In the genomic region with DNA sequence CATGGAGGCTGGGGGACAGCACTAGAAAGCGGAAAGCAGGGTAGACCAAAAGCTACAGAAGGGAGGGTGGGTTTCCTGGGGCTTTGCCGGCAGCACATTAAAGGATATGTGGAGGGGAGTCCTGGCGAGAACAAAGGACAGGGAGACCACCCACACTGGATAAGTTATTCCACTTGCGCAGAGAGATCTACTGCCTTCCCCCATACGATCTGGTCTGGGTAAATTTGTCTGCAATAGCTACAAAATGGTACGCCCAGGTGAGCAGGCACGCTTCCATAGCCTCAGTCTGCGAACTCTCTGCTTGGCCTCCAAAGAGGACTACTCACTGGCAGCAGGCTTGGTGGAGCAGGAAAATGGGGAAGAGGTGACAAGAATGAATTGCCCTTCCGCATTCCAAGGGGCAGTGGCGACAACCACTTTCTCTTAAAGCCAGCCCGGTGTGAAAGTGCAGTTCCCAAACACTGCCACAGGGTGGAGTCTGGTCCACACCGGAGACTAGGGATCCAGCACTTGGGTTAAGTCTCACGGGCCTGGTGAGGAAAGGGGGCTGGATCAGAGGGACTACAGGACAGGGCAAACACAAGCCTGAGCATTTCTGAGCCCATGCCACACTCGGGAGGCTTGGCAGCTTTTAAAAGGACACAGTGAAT, we compare ENCODE assay signal across 8 mouse cellular contexts. TPM values are rescaled to one million over a fixed set of nuclear protein-coding genes. Genes with fewer than 3 reads are reported as not detected.
DNase-seq lines count a peak whose midpoint lies in the region; ATAC-seq and TF ChIP-seq lines count a peak whose summit lies in the region.

No protein-coding gene starts in this region.

- peak; percentile 89 for TF ChIP-seq CTCF in ES-Bruce4 (IDR thresholded peaks at IDR 0.05; ENCODE audit: low read depth, low read length)

- no peaks in the 10 kb centered on the region for H3K36me3 ChIP-seq in ES-Bruce4 (ENCODE audit: control insufficient read depth, insufficient read depth, low read length, poor library complexity, severe bottlenecking)
- H3K36me3 ChIP-seq in forebrain, embryonic 14.5 days (ENCODE audit: control insufficient read depth, insufficient read depth, low read length), result no peaks in the 10 kb centered on the region
- no peaks in the 10 kb centered on the region for H3K36me3 ChIP-seq in liver, embryonic 16.5 days (ENCODE audit: control insufficient read depth, insufficient read depth)
- no peaks in the 10 kb centered on the region for H3K36me3 ChIP-seq in neural tube, embryonic 14.5 days (ENCODE audit: control insufficient read depth, insufficient read depth, low read length)

- 0 out of 2 replicates have a peak overlapping the region, but pooled peaks have one; percentile 7 for H3K4me3 ChIP-seq in ES-Bruce4 (ENCODE audit: low read depth, low read length)
- H3K4me3 ChIP-seq in forebrain, embryonic 14.5 days (ENCODE audit: low read depth, low read length), result peak overlapping the region; percentile 8; the same call in 1 of the 2 replicates
- H3K4me3 ChIP-seq in liver, embryonic 16.5 days (ENCODE audit: low read depth, low read length), result peak overlapping the region; percentile 38
- peak overlapping the region; percentile 20 for H3K4me3 ChIP-seq in neural tube, embryonic 14.5 days (ENCODE audit: low read depth, low read length)

- no peak overlapping the region for H3K27ac ChIP-seq in ES-Bruce4 (ENCODE audit: insufficient read depth, low read length)
- no peak overlapping the region for H3K27ac ChIP-seq in forebrain, embryonic 14.5 days (ENCODE audit: low read depth, low read length)
- H3K27ac ChIP-seq in liver, embryonic 16.5 days (ENCODE audit: low read length), result no peak overlapping the region
- no peak overlapping the region for H3K27ac ChIP-seq in neural tube, embryonic 14.5 days (ENCODE audit: low read depth, low read length)

- TF ChIP-seq POLR2A in ES-Bruce4 (IDR thresholded peaks at IDR 0.05; ENCODE audit: insufficient read depth, low read length), result no peak

- TF ChIP-seq EP300 in ES-Bruce4 (IDR thresholded peaks at IDR 0.05; ENCODE audit: insufficient read depth, low read depth, low read length), result no peak

- no peak overlapping the region for H3K9ac ChIP-seq in ES-Bruce4 (ENCODE audit: low read depth, poor library complexity, severe bottlenecking)
- 0 out of 2 replicates have a peak overlapping the region, but pooled peaks have one; percentile 21 for H3K9ac ChIP-seq in forebrain, embryonic 14.5 days (ENCODE audit: low read length)
- H3K9ac ChIP-seq in liver, embryonic 16.5 days (ENCODE audit: low read depth, low read length), result no peak overlapping the region; the same call in 1 of the 2 replicates
- 0 out of 2 replicates have a peak overlapping the region, but pooled peaks have one; percentile 16 for H3K9ac ChIP-seq in neural tube, embryonic 14.5 days (replicated peaks; ENCODE audit: low read depth, low read length)

- peak; percentile 85 for ATAC-seq in forebrain, embryonic 14.5 days
- ATAC-seq in liver, embryonic 16.5 days (ENCODE audit: low read depth), result peak; percentile 59
- peak; percentile 84 for ATAC-seq in neural tube, embryonic 14.5 days (ENCODE audit: low read depth)

- no peaks in the 10 kb centered on the region for H3K9me3 ChIP-seq in ES-Bruce4 (replicated peaks; ENCODE audit: control insufficient read depth, insufficient read depth, low read length, poor library complexity, severe bottlenecking)
- no peaks in the 10 kb centered on the region for H3K9me3 ChIP-seq in forebrain, embryonic 14.5 days (replicated peaks; ENCODE audit: control insufficient read depth, low read length)
- H3K9me3 ChIP-seq in liver, embryonic 16.5 days (replicated peaks; ENCODE audit: control insufficient read depth, low read length), result no peaks in the 10 kb centered on the region
- no peaks in the 10 kb centered on the region for H3K9me3 ChIP-seq in neural tube, embryonic 14.5 days (ENCODE audit: control insufficient read depth, low read length)

- H3K4me1 ChIP-seq in ES-Bruce4 (ENCODE audit: control insufficient read depth, insufficient read depth, low read length), result peaks cover 7% of the 10 kb centered on the region
- H3K4me1 ChIP-seq in forebrain, embryonic 14.5 days (ENCODE audit: control insufficient read depth, insufficient read depth, low read length), result peaks cover 5% of the 10 kb centered on the region; the same call in 1 of the 2 replicates
- H3K4me1 ChIP-seq in liver, embryonic 16.5 days (ENCODE audit: control insufficient read depth, low read depth, low read length), result peaks cover 7% of the 10 kb centered on the region
- 0 out of 2 replicates have a peak, but pooled peaks cover 10% of the 10 kb centered on the region for H3K4me1 ChIP-seq in neural tube, embryonic 14.5 days (ENCODE audit: control insufficient read depth, insufficient read depth, low read length)

- peak overlapping the region; percentile 42 for H3K4me2 ChIP-seq in forebrain, embryonic 14.5 days (ENCODE audit: low read length)
- peak overlapping the region; percentile 51 for H3K4me2 ChIP-seq in liver, embryonic 16.5 days (ENCODE audit: low read depth, low read length)
- peak overlapping the region; percentile 55 for H3K4me2 ChIP-seq in neural tube, embryonic 14.5 days (ENCODE audit: low read depth, low read length)

- peak; percentile 81 for DNase-seq in cerebellum, adult 11 months
- DNase-seq in forebrain, embryonic 14.5 days (ENCODE audit: low spot score), result peak; percentile 82
- peak; percentile 81 to 88 for DNase-seq in heart, postnatal 14 days
- DNase-seq in large intestine, adult 2 months (ENCODE audit: low read depth, low spot score), result peak; percentile 96
- DNase-seq in testis, postnatal 10 days (ENCODE audit: low spot score), result peak; percentile 85

- no peaks in the 10 kb centered on the region for H3K27me3 ChIP-seq in ES-Bruce4 (ENCODE audit: control insufficient read depth, insufficient read depth, low read length, poor library complexity, severe bottlenecking)
- H3K27me3 ChIP-seq in forebrain, embryonic 14.5 days (replicated peaks; ENCODE audit: control insufficient read depth, insufficient read depth, low read length), result no peaks in the 10 kb centered on the region
- H3K27me3 ChIP-seq in liver, embryonic 16.5 days (ENCODE audit: control insufficient read depth, insufficient read depth, low read depth, low read length), result no peaks in the 10 kb centered on the region
- no peaks in the 10 kb centered on the region for H3K27me3 ChIP-seq in neural tube, embryonic 14.5 days (ENCODE audit: control insufficient read depth, insufficient read depth, low read length)

- intact Hi-C loops in heart, postnatal 14 days (cut with DNase I), result loop anchor here (1.0 kb wide), 1 partner anchor 147 kb away; no protein-coding TSS in a partner anchor

- 11% methylated on average over 14 of the region's 14 CpGs for WGBS in forebrain, embryonic 14.5 days
- WGBS in large intestine, adult 2 months, result 13% methylated on average over 14 of the region's 14 CpGs
- 7% methylated on average over 14 of the region's 14 CpGs for WGBS in liver, embryonic 16.5 days (ENCODE audit: insufficient replicate concordance)
- 4% methylated on average over 14 of the region's 14 CpGs for WGBS in neural tube, embryonic 14.5 days

RNA-seq across cellular contexts. Expression of a gene that starts 50.9 kb away (rescaled TPM):
- polyA plus RNA-seq in ES-Bruce4 (2011; ENCODE audit: insufficient read depth, insufficient read length, low read depth, missing spikeins), result 114 and 119 TPM in 2 replicates
- polyA plus RNA-seq in forebrain, embryonic 14.5 days (2014; fragmentation: Nextera tagmentation; extraction: Ambion mirVana), result 26.6 and 27.1 TPM in 2 replicates
- 10 to 100 TPM; 43.8 to 44.2 TPM for total RNA-seq in heart, postnatal 14 days (2021)
- 14.2 and 14.3 TPM in 2 replicates for polyA plus RNA-seq in large intestine, adult 2 months (2012; rRNA removed)
- polyA plus RNA-seq in liver, embryonic 16.5 days (2015; fragmentation: Nextera tagmentation; extraction: Ambion mirVana), result 5.9 and 6.8 TPM in 2 replicates
- 18.9 and 22.1 TPM in 2 replicates for polyA plus RNA-seq in neural tube, embryonic 14.5 days (2014; fragmentation: Nextera tagmentation; extraction: Ambion mirVana)

Comparison
In these comparisons a context has a peak if more than half of its experiments do, and no peak if none do; other contexts are left out.
1. H3K9ac ChIP-seq: peak in forebrain, embryonic 14.5 days (single experiment) and neural tube, embryonic 14.5 days (single experiment); none in ES-Bruce4 (single experiment) and liver, embryonic 16.5 days (single experiment).
2. Peak in every context shown above with its lines, with median percentiles within 50 percentile points of each other: H3K4me3 ChIP-seq, DNase-seq, ATAC-seq and H3K4me2 ChIP-seq.